Mouse (Mus musculus): ENCODE data around the gene Cyp26a1.

GRCm38 (mm10) chr19:37716524-37717175, 19.1 kb downstream of the Cyp26a1 start:
- TF ChIP-seq CTCF (IDR thresholded peaks at IDR 0.05; ENCODE audit: low read depth): no peak
- no peak for TF ChIP-seq EP300 (IDR thresholded peaks at IDR 0.05; ENCODE audit: low read depth)
